Mouse (Mus musculus) monocyte, adult 2 months (primary cell): ENCODE data around the gene Hoxa13.

Experiments
- DNase-seq, 2 experiments: peaks; one replicate each; pipeline ENCODE4 v3.0.0; 2022; ENCODE audit warnings: low spot score in 2 of 2, low read depth in 1 of 2

Hoxa13 gene

DNA sequence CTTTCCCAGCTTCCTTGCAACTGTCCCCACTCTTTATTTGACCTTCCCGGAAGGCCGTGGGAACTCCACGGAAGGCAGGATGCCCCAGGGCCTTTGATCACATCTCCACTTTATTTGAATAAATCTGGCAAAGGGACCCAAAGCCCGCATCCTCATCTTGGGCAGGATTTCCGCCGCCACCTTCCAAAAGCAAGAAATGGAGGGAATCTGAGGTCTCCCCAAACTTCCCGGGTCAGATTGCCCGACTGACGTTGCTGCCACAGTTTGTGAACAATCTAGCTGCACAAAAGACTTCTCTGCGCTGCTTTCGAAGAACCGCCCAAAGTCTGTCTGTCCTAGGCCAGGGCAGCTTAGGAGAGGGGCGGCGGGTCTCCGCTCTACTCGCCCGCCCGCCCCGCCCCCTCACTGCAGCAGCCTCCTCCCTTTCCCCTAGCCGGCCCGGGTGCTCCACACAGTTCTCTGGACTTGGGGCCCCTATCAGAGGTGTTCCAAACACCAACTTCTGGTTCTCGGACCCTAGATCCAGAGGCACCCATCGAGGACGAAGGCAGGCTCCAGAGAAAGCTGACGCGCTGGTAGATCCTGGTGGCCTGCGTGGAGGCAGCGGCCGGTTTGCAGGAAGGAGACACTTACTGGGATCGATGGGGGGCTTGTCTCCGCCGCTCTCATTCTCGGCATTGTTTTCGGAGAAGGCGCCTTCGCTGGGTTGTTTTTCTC lies 35.6 kb downstream of the Hoxa13 start:
- no peak for DNase-seq

GRCm38 (mm10) chr6:52223939-52224760 lies 36.5 kb downstream of the Hoxa13 start:
- no peak for DNase-seq

- DNase-seq, result no peak
Measured at GRCm38 (mm10) chr6:52222729-52223128, 38.0 kb downstream of the Hoxa13 start.

GRCm38 (mm10) chr6:52221993-52222685 lies 38.5 kb downstream of the Hoxa13 start:
- no peak for DNase-seq

- DNase-seq, result peak; percentile 43 to 80
Measured at GRCm38 (mm10) chr6:52221337-52221992, 39.2 kb downstream of the Hoxa13 start, which contains the start of gene Hoxa7. Gene Hoxa7 (minus strand): TSS chr6:52221854.

DNA sequence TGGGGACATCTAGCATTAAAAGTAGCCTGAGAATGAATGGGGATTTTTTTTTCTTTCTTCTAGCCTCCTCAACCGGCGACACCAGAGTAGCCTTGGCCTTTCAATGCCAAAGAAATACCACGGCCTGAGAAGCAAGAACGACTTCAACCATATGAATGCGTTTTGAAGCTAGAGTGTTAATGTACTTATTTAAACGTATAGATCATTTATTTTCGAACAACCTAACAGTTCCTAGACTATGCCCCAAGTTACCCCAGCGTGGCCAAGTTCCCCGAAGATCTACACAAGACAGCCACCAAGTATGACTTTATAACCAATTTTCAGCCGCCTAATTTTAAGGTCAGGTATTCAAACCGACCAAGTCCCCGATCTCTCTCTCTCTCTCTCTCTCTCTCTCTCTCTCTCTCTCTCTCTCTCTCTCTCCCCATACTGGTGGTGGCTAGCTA lies 39.8 kb downstream of the Hoxa13 start:
- DNase-seq, result no peak

- DNase-seq, result no peak
Measured at GRCm38 (mm10) chr6:52220003-52220864, 40.4 kb downstream of the Hoxa13 start.

- no peak for DNase-seq
Measured at GRCm38 (mm10) chr6:52219234-52219942, 41.3 kb downstream of the Hoxa13 start.

DNA sequence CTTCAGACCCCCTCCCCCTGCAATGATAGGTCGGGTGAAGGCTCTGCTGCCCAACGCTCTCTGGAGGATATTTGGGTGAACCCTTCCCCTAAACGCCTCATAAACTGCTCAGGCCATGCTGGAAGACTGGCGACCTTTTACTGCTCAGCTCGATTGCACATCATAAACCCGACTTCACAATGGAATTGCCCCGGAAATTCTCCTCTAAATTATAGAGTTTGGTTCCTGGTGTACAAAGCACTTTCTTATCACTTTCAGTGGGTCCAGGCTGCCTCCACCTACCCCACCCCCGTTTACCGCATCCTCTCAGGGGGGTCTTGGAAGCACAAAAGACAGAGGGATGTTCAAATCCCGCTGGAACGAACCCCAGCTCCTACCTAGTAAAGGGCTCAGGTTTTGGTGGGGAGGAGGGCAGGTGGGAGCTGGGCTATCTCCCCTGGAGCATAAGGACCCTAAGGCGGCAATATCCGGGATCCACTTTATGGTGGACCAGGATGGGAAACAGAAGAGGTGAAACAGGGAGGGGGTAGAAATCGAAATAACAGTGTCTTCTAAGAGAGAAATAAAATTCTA lies 42.0 kb downstream of the Hoxa13 start:
- DNase-seq, result no peak

DNA sequence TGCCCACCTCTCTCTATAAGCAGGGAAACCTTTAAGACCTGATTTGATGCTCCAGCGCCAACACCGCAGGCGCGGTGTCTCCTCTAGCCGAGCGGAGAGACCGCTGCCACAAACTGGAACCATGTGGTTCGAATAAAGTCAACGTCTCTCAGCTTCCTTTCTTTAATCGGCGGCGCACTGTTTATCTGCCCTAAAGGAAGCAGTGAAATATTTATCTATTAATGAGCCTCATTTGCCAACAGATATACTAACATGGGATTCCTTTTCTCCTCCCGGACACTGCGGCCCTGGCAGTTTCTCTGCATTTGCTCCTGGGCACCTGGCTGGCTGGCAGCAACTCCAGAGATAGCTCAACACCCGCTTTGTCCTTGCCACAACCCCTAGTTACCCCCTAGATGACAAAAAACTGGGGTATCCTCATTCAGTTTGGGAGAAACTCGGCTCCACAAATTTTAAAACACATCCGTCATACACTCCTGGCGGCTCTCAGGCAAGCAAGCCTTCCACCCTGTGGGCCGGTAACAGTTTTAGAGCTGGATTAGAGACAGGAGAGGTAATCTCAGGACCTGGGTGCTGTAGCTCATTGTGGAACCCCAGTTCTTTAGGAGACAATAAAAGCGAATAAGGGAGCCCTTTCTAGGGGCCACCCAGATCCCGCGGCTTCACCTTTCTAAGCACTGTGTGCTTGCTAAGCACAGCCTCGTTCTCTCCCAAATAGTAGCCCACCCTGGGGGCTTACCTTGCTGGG lies 42.6 kb downstream of the Hoxa13 start:
- DNase-seq, result no peak

- DNase-seq, result no peak
Measured at GRCm38 (mm10) chr6:52217459-52217768, 43.3 kb downstream of the Hoxa13 start.

GRCm38 (mm10) chr6:52216691-52217458 lies 43.8 kb downstream of the Hoxa13 start:
- DNase-seq, result no peak

DNA sequence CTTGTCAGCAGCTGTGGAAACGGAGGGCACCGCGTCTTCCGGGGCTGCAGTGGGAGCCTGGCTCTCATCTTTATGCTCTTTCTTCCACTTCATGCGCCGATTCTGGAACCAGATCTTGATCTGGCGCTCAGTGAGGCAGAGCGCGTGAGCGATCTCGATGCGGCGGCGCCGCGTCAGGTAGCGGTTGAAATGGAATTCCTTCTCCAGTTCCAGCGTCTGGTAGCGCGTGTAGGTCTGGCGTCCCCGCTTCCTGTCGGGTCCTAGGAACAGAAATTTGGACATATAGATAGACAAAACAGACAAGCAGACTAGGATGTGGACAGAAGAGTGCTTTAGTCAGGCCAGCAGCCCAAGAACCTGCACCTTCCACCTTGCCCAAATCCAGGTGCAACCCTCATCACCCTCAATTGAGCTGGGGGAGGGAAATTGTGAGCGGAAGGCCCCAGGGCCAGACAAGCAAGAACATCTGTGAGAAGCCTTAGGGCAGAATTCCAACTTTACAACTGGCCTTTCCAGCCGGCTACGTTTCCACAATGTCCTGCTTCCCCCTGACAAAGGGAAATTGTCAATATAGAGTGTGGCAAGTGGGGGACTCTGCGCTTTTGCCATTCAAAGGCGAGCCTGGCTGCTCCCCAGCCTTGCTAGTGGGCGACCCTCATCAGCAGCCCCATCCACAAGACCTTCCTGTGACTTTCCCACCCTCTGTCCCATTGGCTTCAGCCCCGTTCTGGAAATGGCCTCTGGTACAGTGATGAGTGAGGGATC lies 44.7 kb downstream of the Hoxa13 start:
- no peak for DNase-seq

- DNase-seq, result no peak
Measured at GRCm38 (mm10) chr6:52215070-52215469, 45.6 kb downstream of the Hoxa13 start.

DNA sequence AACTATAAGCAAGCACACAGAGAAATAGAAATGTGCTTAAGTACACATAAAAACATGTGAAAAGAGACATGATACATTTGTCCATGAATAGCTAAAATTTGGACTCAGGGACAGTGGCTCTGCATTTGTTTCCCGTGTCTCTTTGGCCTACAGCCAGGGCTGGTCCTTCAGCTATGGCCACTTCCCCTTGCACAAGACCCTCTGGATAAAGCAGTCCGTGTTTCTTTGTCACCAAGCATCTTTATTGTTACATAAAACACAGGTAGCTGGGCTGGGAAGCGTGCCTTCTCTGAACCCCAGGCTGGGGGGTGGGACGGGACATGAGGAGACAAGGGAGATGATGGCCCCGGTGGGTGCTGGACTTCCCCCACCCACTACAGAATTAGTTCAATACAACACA lies 46.4 kb downstream of the Hoxa13 start:
- no peak for DNase-seq

DNA sequence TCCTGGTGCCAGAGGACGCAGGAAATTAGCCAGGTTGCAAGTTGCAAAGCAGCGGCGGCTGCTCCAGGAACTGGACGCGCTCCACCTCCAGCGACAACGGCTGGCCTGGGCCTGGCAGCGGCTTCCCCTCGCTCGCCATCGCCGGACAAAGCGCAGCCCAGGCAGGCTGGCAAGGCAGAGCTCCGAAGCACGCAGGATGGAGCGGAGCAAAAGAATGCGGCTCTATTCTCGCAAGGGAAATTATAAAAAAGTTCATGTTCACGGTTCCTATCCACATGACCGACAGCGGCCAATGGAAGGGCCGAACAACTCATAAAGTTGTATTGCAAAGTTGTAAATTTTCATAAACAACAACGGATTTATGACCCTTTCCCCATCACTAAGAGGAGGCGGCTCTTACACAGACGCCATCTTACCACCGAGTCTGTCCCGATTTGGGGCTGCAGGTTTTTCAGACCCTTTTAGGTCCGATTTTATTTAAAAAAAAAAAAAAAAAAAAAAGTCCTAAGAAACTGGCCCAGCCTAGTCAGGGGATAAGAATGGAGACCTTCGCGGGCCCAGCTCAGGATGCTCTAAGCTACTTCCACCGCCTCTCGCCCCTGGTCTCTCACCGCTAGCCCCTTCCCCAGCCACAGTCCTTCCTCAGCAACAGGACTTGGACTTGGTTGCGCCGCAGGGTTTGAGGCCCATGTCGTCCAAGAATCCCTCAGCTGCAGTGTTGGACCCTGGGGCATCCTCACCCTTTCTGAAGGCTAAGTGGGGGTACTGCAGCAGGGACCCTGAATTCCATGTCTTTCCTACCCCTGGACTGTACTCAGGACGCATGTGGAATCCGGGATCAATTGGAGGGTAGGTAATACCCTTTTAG lies 47.3 kb downstream of the Hoxa13 start, which contains the start of the genes Hoxa3 and Gm28308:
Hoxa3 (minus strand) TSS at position 218 of the 868 bp plus-strand sequence.
Gm28308 (minus strand) TSS at position 221 of the 868 bp plus-strand sequence.
- DNase-seq, result no peak
